Mouse (Mus musculus): ENCODE measurements at regions not wholly inside any gene's neighbourhood (a gene's known extent, or its start where the extent isn't known, plus 50 kb on each side); places are given as distances from the start of the nearest gene placed in this dataset.

- POLR2A ChIA-PET = no interaction called here
- CTCF ChIA-PET = interaction anchor here in 3 of 4 experiments (0.6 to 1.5 kb wide), 3 partner anchors 21 to 328 kb away, joined by 3 read pairs; no protein-coding TSS in a partner anchor
These were observed 578.3 kb upstream of the Ccdc54 start for GRCm38 (mm10) chr16:51169294-51169693.

GRCm38 (mm10) chr16:51160768-51161167 lies 569.8 kb upstream of the Ccdc54 start:
- ChIA-PET CTCF (no interaction called here), POLR2A (no interaction called here)

GRCm38 (mm10) chr16:51138575-51138974 lies 547.6 kb upstream of the Ccdc54 start:
- CTCF ChIA-PET = no interaction called here
- POLR2A ChIA-PET = no interaction called here

- CTCF ChIA-PET = no interaction called here
These were observed 528.9 kb upstream of the Ccdc54 start for GRCm38 (mm10) chr16:51119835-51120234.

GRCm38 (mm10) chr16:51118365-51118764 lies 527.4 kb upstream of the Ccdc54 start:
- ChIA-PET POLR2A (no interaction called here), CTCF (no interaction called here)

More at GRCm38 (mm10) chr16:51119835-51120234, 528.9 kb upstream of the Ccdc54 start:
- POLR2A ChIA-PET = no interaction called here

GRCm38 (mm10) chr16:51117836-51118235 lies 526.9 kb upstream of the Ccdc54 start:
- CTCF ChIA-PET = no interaction called here
- POLR2A ChIA-PET = no interaction called here

GRCm38 (mm10) chr16:51109864-51110263 lies 518.9 kb upstream of the Ccdc54 start:
- POLR2A ChIA-PET = no interaction called here

GRCm38 (mm10) chr16:51107421-51107820 lies 516.5 kb upstream of the Ccdc54 start:
- ChIA-PET CTCF (no interaction called here), POLR2A (no interaction called here)

More at GRCm38 (mm10) chr16:51109864-51110263, 518.9 kb upstream of the Ccdc54 start:
- CTCF ChIA-PET = no interaction called here

- CTCF ChIA-PET = no interaction called here
- POLR2A ChIA-PET = no interaction called here
These were observed 495.6 kb upstream of the Ccdc54 start for GRCm38 (mm10) chr16:51086556-51086955.

- POLR2A ChIA-PET = no interaction called here
These were observed 489.2 kb upstream of the Ccdc54 start for GRCm38 (mm10) chr16:51080146-51080545.

GRCm38 (mm10) chr16:51048650-51049049 lies 457.7 kb upstream of the Ccdc54 start:
- ChIA-PET POLR2A (no interaction called here), CTCF (no interaction called here)

More at GRCm38 (mm10) chr16:51080146-51080545, 489.2 kb upstream of the Ccdc54 start:
- CTCF ChIA-PET = interaction anchor here in 1 of 4 experiments (0.5 kb wide), 1 partner anchor 137 kb away, joined by 3 read pairs; no protein-coding TSS in a partner anchor

GRCm38 (mm10) chr16:51048169-51048568 lies 457.2 kb upstream of the Ccdc54 start:
- ChIA-PET POLR2A (no interaction called here), CTCF (no interaction called here)

- ChIA-PET CTCF (no interaction called here), POLR2A (no interaction called here)
These were observed 450.4 kb upstream of the Ccdc54 start for GRCm38 (mm10) chr16:51041311-51041710.

- CTCF ChIA-PET = no interaction called here
- POLR2A ChIA-PET = no interaction called here
These were observed 411.9 kb upstream of the Ccdc54 start for GRCm38 (mm10) chr16:51002876-51003275.

- POLR2A ChIA-PET = no interaction called here
- CTCF ChIA-PET = no interaction called here
These were observed 373.4 kb upstream of the Ccdc54 start for GRCm38 (mm10) chr16:50964395-50964794.

- POLR2A ChIA-PET = interaction anchor here in 2 of 4 experiments (0.6 to 1.3 kb wide), 2 partner anchors 9 to 1073 kb away, joined by 3 to 4 read pairs; no protein-coding TSS in a partner anchor
These were observed 353.1 kb upstream of the Ccdc54 start for GRCm38 (mm10) chr16:50944091-50944490.

GRCm38 (mm10) chr16:50943581-50943980 lies 352.6 kb upstream of the Ccdc54 start:
- ChIA-PET CTCF (interaction anchor here in 1 of 4 experiments (0.6 kb wide), 1 partner anchor 137 kb away, joined by 3 read pairs; no protein-coding TSS in a partner anchor), POLR2A (interaction anchor here in 3 of 4 experiments (0.6 to 1.3 kb wide), 3 partner anchors 10 to 1073 kb away, joined by 3 to 4 read pairs (median 3); no protein-coding TSS in a partner anchor)

More at GRCm38 (mm10) chr16:50944091-50944490, 353.1 kb upstream of the Ccdc54 start:
- CTCF ChIA-PET = no interaction called here

- ChIA-PET POLR2A (interaction anchor here in 1 of 4 experiments (0.7 kb wide), 1 partner anchor 332 kb away, joined by 3 read pairs; no protein-coding TSS in a partner anchor), CTCF (no interaction called here)
These were observed 351.3 kb upstream of the Ccdc54 start for GRCm38 (mm10) chr16:50942291-50942690.

- CTCF ChIA-PET = no interaction called here
These were observed 348.4 kb upstream of the Ccdc54 start for GRCm38 (mm10) chr16:50939316-50939715.

GRCm38 (mm10) chr16:50907732-50908131 lies 316.8 kb upstream of the Ccdc54 start:
- ChIA-PET POLR2A (no interaction called here), CTCF (no interaction called here)

More at GRCm38 (mm10) chr16:50939316-50939715, 348.4 kb upstream of the Ccdc54 start:
- POLR2A ChIA-PET = no interaction called here

GRCm38 (mm10) chr16:50899151-50899550 lies 308.2 kb upstream of the Ccdc54 start:
- ChIA-PET CTCF (no interaction called here), POLR2A (no interaction called here)

- CTCF ChIA-PET = no interaction called here
These were observed 287.0 kb upstream of the Ccdc54 start for GRCm38 (mm10) chr16:50877926-50878325.

More at GRCm38 (mm10) chr16:50877926-50878325, 287.0 kb upstream of the Ccdc54 start:
- POLR2A ChIA-PET = no interaction called here
